Mouse (Mus musculus) bone marrow, adult 2 months (tissue): ENCODE data around the gene Mras. TPM values are rescaled to one million over a fixed set of nuclear protein-coding genes. Genes with fewer than 3 reads are reported as not detected.

ENCODE experiments used
- H3K27ac ChIP-seq: fragments of 200-500 bp; 2 replicates; pipeline ENCODE4 v1.5.1; 2012; ENCODE audit warnings: low read depth, mild to moderate bottlenecking, control low read depth, inconsistent platforms, low read length; ENCODE audit not compliant: control insufficient read depth, poor library complexity, insufficient read depth
- H3K4me1 ChIP-seq: fragments of 200-500 bp; 2 replicates; pipeline ENCODE4 v1.6.1; 2011; ENCODE audit warnings: low read length; ENCODE audit not compliant: control insufficient read depth, insufficient read depth
- H3K4me3 ChIP-seq: fragments of 200-500 bp; replicated peaks from 2 replicates; pipeline ENCODE3; 2011; ENCODE audit warnings: mild to moderate bottlenecking, low read depth, low read length, control low read depth; ENCODE audit not compliant: control insufficient read depth
- CTCF ChIP-seq: fragments of 200-500 bp; IDR thresholded peaks from 2 replicates; pipeline ENCODE4 v1.5.1; 2011; ENCODE audit warnings: low read length, control low read depth; ENCODE audit not compliant: control insufficient read depth, insufficient read depth
- POLR2A ChIP-seq: fragments of 200-500 bp; IDR thresholded peaks from 2 replicates; pipeline ENCODE4 v1.6.1; 2011; ENCODE audit warnings: low read depth, mild to moderate bottlenecking, control low read depth, low read length, borderline replicate concordance; ENCODE audit not compliant: control insufficient read depth
- WGBS: fragments of 180-500 bp; shearing (Covaris S2); methylation state at CpG from one replicate; pipeline ENCODE4 v1.1.7; 2018; 5-methylcytosine and 5-hydroxymethylcytosine counted together
- polyA plus RNA-seq: library from polyadenylated mRNA; stranded (reverse); fragments of >200 nt; gene quantifications from 2 replicates; pipeline ENCODE4 v1.2.4, GENCODE M21; 2011; ENCODE audit warnings: low replicate concordance; ENCODE audit not compliant: missing spikeins, insufficient read depth, insufficient read length

The Mras gene
- 2.2 and 6.6 TPM in 2 replicates for polyA plus RNA-seq

- 13% methylated on average over 27 of the region's 27 CpGs for WGBS
- Histone ChIP-seq H3K27ac (peak within 1 kb of the TSS; percentile 26; the same call in 1 of the 2 replicates), H3K4me3 (peak within 1 kb of the TSS; percentile 52), H3K4me1 (no peaks in the 10 kb centered on the region)
- TF ChIP-seq CTCF, result no peak
- TF ChIP-seq POLR2A, result no peak
Measured at GRCm38 (mm10) chr9:99437031-99437764, at the start of gene Mras. Gene Mras, minus strand, starts transcription at chr9:99437381.

GRCm38 (mm10) chr9:99485144-99485543 lies 48.0 kb upstream of the Mras start:
- Histone ChIP-seq H3K4me3 (no peak overlapping the region), H3K4me1 (no peaks in the 10 kb centered on the region; the same call in 1 of the 2 replicates), H3K27ac (no peak overlapping the region)
- TF ChIP-seq POLR2A (no peak), CTCF (no peak)
- WGBS, result 67% methylated on average over 4 of the region's 4 CpGs

- Histone ChIP-seq H3K4me3 (no peak overlapping the region), H3K4me1 (no peaks in the 10 kb centered on the region; the same call in 1 of the 2 replicates), H3K27ac (no peak overlapping the region)
- TF ChIP-seq POLR2A, result no peak
Measured at GRCm38 (mm10) chr9:99484632-99485031, 47.5 kb upstream of the Mras start.

GRCm38 (mm10) chr9:99483191-99483590 lies 46.0 kb upstream of the Mras start:
- Histone ChIP-seq H3K4me3 (no peak overlapping the region), H3K4me1 (no peaks in the 10 kb centered on the region), H3K27ac (no peak overlapping the region)
- 86% methylated on average over 4 of the region's 4 CpGs for WGBS
- TF ChIP-seq POLR2A, result no peak
- TF ChIP-seq CTCF, result no peak

GRCm38 (mm10) chr9:99480764-99481163 lies 43.6 kb upstream of the Mras start:
- WGBS, result 88% methylated on average over 4 of the region's 4 CpGs
- Histone ChIP-seq H3K27ac (no peak overlapping the region), H3K4me3 (no peak overlapping the region), H3K4me1 (no peaks in the 10 kb centered on the region)
- TF ChIP-seq CTCF (no peak), POLR2A (no peak)

- WGBS, result 54% methylated on average over 9 of the region's 9 CpGs
- Histone ChIP-seq H3K27ac (no peak overlapping the region), H3K4me1 (no peaks in the 10 kb centered on the region), H3K4me3 (no peak overlapping the region)
- TF ChIP-seq CTCF (no peak), POLR2A (no peak)
Measured at GRCm38 (mm10) chr9:99479181-99479711, 42.1 kb upstream of the Mras start.

- TF ChIP-seq CTCF (no peak), POLR2A (no peak)
- 61% methylated on average over 7 of the region's 7 CpGs for WGBS
- Histone ChIP-seq H3K4me3 (no peak overlapping the region), H3K4me1 (no peaks in the 10 kb centered on the region), H3K27ac (no peak overlapping the region)
Measured at GRCm38 (mm10) chr9:99471334-99471733, 34.2 kb upstream of the Mras start.

- H3K4me3 ChIP-seq, result peak overlapping the region; percentile 16
Measured at GRCm38 (mm10) chr9:99470347-99471092, 33.3 kb upstream of the Mras start.

More at GRCm38 (mm10) chr9:99470347-99471092, 33.3 kb upstream of the Mras start:
- TF ChIP-seq CTCF (no peak), POLR2A (no peak)
- no peaks in the 10 kb centered on the region for H3K4me1 ChIP-seq
- WGBS, result 53% methylated on average over 16 of the region's 16 CpGs
- peak overlapping the region; percentile 31 for H3K27ac ChIP-seq
